Mouse (Mus musculus) limb, embryonic 11.5 days (tissue): ENCODE data around the gene Fpgs. TPM values are rescaled to one million over a fixed set of nuclear protein-coding genes. Genes with fewer than 3 reads are reported as not detected.

ENCODE experiments used
- ATAC-seq: fragments of 200-750 bp; cut with Nextera tagmentation; 2 replicates; pipeline ENCODE4 v1.8.0; 2017; ENCODE audit warnings: low read depth; ENCODE audit not compliant: insufficient number of reproducible peaks, low FRiP score, low TSS enrichment
- DNase-seq: peaks from one replicate; pipeline ENCODE4 v3.0.0-alpha.2; 2015; ENCODE audit warnings: low spot score
- H3K27ac ChIP-seq: fragments of 300-500 bp; sonication (generic); replicated peaks from 2 replicates; pipeline ENCODE4 v1.5.1; 2014; ENCODE audit warnings: low read depth, mild to moderate bottlenecking, low read length
- H3K27me3 ChIP-seq: fragments of 300-500 bp; sonication (generic); 2 replicates; pipeline ENCODE4 v1.6.1; 2014; ENCODE audit warnings: mild to moderate bottlenecking, low read length, mixed read lengths; ENCODE audit not compliant: control insufficient read depth, insufficient read depth
- H3K36me3 ChIP-seq: fragments of 300-500 bp; sonication (generic); 2 replicates; pipeline ENCODE4 v1.6.1; 2014; ENCODE audit warnings: mild to moderate bottlenecking, low read length, moderate library complexity, mixed read lengths; ENCODE audit not compliant: control insufficient read depth, insufficient read depth
- H3K4me1 ChIP-seq: fragments of 300-500 bp; sonication (generic); 2 replicates; pipeline ENCODE4 v1.6.1; 2014; ENCODE audit warnings: low read length, mixed read lengths; ENCODE audit not compliant: control insufficient read depth, insufficient read depth
- H3K4me2 ChIP-seq: fragments of 300-500 bp; sonication (generic); 2 replicates; pipeline ENCODE4 v1.6.1; 2014; ENCODE audit warnings: low read depth, mild to moderate bottlenecking, moderate library complexity; ENCODE audit not compliant: severe bottlenecking
- H3K4me3 ChIP-seq: fragments of 300-500 bp; sonication (generic); 2 replicates; pipeline ENCODE4 v1.5.1; 2014; ENCODE audit warnings: low read depth, low read length
- H3K9ac ChIP-seq: fragments of 300-500 bp; sonication (generic); 2 replicates; pipeline ENCODE4 v1.6.1; 2014; ENCODE audit warnings: mild to moderate bottlenecking, low read length
- H3K9me3 ChIP-seq: fragments of 300-500 bp; sonication (generic); 2 replicates; pipeline ENCODE4 v1.6.1; 2016; ENCODE audit warnings: low read length; ENCODE audit not compliant: control insufficient read depth
- WGBS: fragments of 180-500 bp; shearing (Covaris S2); extraction: QIAGEN DNeasy Blood & Tissue Kit; methylation state at CpG from one replicate; pipeline ENCODE4 v1.1.7; 2014; 5-methylcytosine and 5-hydroxymethylcytosine counted together
- polyA plus RNA-seq: library from polyadenylated mRNA; unstranded; fragments of >200 nt; fragmentation: Nextera tagmentation; extraction: Ambion mirVana; gene quantifications from 2 replicates; pipeline ENCODE4 v1.2.1, GENCODE M21; 2014

Gene Fpgs
- polyA plus RNA-seq, 1 experiment from 2014 or later: 22.1 TPM

DNA sequence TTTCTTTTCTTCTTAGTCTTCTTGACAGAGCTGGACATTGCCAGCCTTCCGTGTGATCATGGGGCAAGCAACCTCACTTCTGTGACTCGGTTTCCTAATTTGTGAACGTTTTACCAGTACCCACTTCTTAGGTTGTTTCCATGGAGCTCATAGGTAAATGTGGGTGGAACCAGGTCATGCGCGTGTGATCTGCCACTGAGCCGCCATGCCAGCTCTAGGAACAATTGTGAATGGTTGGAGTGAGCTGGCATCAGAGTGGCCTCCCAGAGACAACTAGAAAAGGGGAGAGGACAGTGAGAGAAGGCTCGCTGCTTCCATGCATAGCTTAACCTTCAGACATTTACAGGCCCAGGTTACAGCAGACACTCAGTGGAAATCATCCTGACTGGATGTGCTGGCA is 35.8 kb downstream of the Fpgs start:
- no peaks in the 10 kb centered on the region for H3K36me3 ChIP-seq
- H3K4me1 ChIP-seq: no peaks in the 10 kb centered on the region
- H3K27me3 ChIP-seq: no peaks in the 10 kb centered on the region
- 88% methylated on average over 7 of the region's 7 CpGs for WGBS
- no peak overlapping the region for H3K4me3 ChIP-seq
- H3K9me3 ChIP-seq: no peaks in the 10 kb centered on the region
- no peak overlapping the region for H3K9ac ChIP-seq
- no peak overlapping the region for H3K27ac ChIP-seq
- H3K4me2 ChIP-seq: no peak overlapping the region
- ATAC-seq: no peak
- no peak for DNase-seq

DNA sequence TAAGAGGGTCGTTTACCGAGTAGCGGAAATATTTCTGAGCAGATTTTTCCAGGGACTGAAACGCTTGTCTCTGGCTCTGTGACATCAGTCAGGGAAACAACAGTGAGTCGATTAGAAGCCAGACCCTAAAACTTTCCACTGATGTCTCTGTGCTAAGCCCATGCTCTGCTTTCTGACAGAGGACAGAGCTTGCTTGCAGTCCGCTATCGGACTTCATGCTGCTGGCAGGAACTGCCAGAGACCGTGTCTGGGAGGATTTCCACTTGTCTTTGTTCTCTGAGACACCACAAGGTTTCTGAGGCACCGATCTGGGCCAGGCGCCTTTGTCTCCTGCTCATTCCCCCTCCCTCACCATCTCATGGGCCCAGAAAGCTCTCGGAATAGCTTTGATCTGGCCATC is 36.2 kb downstream of the Fpgs start:
- Histone ChIP-seq H3K9me3 (no peaks in the 10 kb centered on the region), H3K4me1 (no peaks in the 10 kb centered on the region), H3K27me3 (no peaks in the 10 kb centered on the region), H3K9ac (no peak overlapping the region), H3K4me3 (no peak overlapping the region), H3K4me2 (no peak overlapping the region), H3K36me3 (no peaks in the 10 kb centered on the region), H3K27ac (no peak overlapping the region)
- no peak for ATAC-seq
- no peak for DNase-seq
- WGBS: 60% methylated on average over 11 of the region's 11 CpGs

DNA sequence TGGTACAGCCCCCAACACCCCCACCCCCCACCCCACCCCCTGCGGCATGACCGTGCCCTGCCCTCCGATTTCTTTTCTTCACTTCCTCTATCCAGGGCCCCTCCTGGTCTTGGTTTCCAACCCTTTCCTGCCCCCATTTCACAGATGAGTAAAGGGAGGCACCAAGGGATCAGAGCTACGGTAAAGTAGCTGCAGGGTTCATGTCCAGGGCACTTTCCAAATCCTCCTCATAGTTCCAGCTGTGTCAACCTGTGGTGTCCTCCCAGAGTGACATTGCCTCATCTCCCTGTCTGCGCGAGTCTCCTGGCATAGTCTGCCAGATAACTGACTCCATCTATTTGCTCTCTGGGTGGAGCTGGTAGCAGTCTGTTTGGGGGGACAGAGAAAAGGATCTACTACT is 38.1 kb downstream of the Fpgs start:
- no peak overlapping the region for H3K27ac ChIP-seq
- no peaks in the 10 kb centered on the region; the same call in 1 of the 2 replicates for H3K36me3 ChIP-seq
- WGBS: 84% methylated on average over 6 of the region's 6 CpGs
- H3K4me3 ChIP-seq: no peak overlapping the region
- H3K4me2 ChIP-seq: no peak overlapping the region
- no peaks in the 10 kb centered on the region for H3K9me3 ChIP-seq
- no peak for DNase-seq
- no peaks in the 10 kb centered on the region for H3K27me3 ChIP-seq
- H3K4me1 ChIP-seq: peaks cover 3% of the 10 kb centered on the region; the same call in 1 of the 2 replicates
- ATAC-seq: no peak
- no peak overlapping the region for H3K9ac ChIP-seq

DNA sequence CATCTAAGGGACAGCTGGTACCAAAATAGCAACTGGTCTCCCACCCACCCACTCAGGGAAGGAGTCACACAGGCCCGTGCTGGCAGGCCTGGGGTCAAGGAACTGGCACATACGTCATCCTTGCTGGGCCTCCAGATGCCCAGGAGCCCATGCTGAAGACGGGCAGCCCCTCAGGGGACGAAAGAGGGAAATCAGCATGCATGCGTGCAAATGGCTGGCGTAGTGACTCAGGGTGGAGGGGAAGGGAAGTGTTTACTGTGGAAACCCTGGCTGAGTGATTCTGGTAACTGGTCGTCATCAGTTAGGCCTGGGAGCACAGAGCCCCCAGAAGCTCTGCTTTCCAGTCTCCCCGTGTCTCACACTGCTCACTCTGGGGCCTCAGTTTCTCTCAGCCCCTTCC is 38.6 kb downstream of the Fpgs start:
- H3K27ac ChIP-seq: no peak overlapping the region
- 76% methylated on average over 8 of the region's 8 CpGs for WGBS

DNA sequence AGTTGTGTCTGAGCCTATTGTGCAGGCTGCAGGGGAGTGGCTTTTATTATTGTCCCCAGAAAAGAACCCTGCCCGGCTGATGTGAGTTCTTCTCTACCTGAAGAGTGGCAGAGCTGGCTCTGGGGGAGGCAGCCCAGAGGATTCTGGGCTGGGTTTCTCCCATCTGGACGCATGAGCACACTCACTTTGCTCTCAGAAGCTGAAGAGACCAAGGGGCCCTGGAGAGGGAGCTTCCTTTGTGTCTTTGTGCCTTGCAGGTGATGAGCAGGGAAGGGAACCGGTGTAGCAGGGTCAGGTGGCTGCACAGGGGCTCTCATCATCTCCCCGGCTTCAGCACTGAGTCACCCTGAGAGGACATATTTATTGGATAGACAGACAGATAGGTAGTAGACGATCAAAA is 41.7 kb downstream of the Fpgs start:
- peaks cover 3% of the 10 kb centered on the region; the same call in 1 of the 2 replicates for H3K4me1 ChIP-seq
- DNase-seq (no peak), ATAC-seq (no peak)
- H3K27ac ChIP-seq: no peak overlapping the region
- H3K27me3 ChIP-seq: no peaks in the 10 kb centered on the region
- H3K4me3 ChIP-seq: no peak overlapping the region
- H3K9me3 ChIP-seq: no peaks in the 10 kb centered on the region
- H3K9ac ChIP-seq: no peak overlapping the region
- H3K36me3 ChIP-seq: no peaks in the 10 kb centered on the region; the same call in 1 of the 2 replicates
- no peak overlapping the region for H3K4me2 ChIP-seq
- WGBS: 64% methylated on average over 5 of the region's 5 CpGs

More for the DNA sequence above, 38.6 kb downstream of the Fpgs start:
- no peak overlapping the region for H3K4me3 ChIP-seq
- H3K9me3 ChIP-seq: no peaks in the 10 kb centered on the region
- no peaks in the 10 kb centered on the region; the same call in 1 of the 2 replicates for H3K36me3 ChIP-seq
- H3K4me1 ChIP-seq: peaks cover 3% of the 10 kb centered on the region; the same call in 1 of the 2 replicates
- no peak overlapping the region for H3K9ac ChIP-seq
- ATAC-seq: no peak
- no peak for DNase-seq
- H3K4me2 ChIP-seq: no peak overlapping the region
- no peaks in the 10 kb centered on the region for H3K27me3 ChIP-seq

DNA sequence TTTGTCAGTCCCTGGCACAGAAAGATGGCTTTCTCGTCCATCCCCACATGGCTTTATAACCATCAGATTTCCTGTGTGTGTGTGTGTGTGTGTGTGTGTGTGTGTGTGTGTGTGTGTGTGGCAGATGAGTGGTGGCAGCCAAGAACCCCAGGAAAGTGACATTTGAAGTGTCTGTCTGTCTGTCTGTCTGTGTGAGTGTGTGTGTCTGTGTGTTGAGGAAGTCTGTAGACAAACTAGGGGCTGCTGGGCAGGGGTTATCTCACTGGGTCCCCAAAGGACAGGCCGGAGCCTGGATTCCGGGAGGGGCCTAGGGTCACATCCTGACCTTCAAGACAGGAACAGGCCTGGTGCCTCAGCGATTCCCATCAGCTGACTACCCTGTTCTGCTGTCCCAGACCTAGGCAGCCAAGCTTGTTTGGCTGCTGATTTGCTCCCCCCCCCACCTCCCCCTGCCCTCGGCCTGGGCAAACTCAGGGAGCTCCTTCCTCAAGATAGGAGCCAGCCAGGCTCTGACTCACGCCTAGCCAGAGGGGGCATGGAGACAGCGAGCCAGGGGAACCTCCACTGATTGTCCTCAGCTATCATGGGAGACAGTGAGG is 42.3 kb downstream of the Fpgs start:
- no peak overlapping the region for H3K9ac ChIP-seq
- H3K4me1 ChIP-seq: peaks cover 3% of the 10 kb centered on the region; the same call in 1 of the 2 replicates
- 55% methylated on average over 7 of the region's 7 CpGs for WGBS
- no peaks in the 10 kb centered on the region; the same call in 1 of the 2 replicates for H3K36me3 ChIP-seq
- H3K4me3 ChIP-seq: no peak overlapping the region
- H3K9me3 ChIP-seq: no peaks in the 10 kb centered on the region
- no peak for ATAC-seq
- H3K27ac ChIP-seq: no peak overlapping the region
- no peak overlapping the region for H3K4me2 ChIP-seq
- DNase-seq: no peak
- H3K27me3 ChIP-seq: no peaks in the 10 kb centered on the region

DNA sequence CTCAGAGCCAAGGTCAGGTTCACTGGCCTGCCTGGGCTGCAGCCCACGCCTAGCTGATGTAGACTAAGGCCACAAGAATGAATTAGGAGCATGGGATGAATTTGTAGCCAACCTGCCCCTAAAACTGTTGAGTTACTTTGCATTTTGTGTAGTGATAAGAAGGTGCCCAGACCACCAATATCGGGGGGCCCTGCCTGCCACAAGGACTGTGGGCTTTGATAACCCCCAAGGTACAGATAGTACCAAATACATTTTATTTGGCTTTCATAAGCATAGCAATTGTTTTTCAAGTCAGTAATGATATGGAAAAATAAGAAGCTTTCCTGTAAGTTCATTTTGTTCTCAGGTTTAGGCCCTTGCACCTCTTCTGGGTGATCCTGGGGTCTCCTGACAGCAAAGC is 45.1 kb downstream of the Fpgs start:
- Histone ChIP-seq H3K9ac (no peak overlapping the region), H3K27ac (no peak overlapping the region), H3K27me3 (no peaks in the 10 kb centered on the region), H3K9me3 (no peaks in the 10 kb centered on the region), H3K4me3 (no peak overlapping the region), H3K4me1 (peaks cover 25% of the 10 kb centered on the region), H3K4me2 (no peak overlapping the region), H3K36me3 (no peaks in the 10 kb centered on the region; the same call in 1 of the 2 replicates)
- no peak for ATAC-seq
- DNase-seq: no peak
- WGBS: 93% methylated on average over 2 of the region's 2 CpGs

DNA sequence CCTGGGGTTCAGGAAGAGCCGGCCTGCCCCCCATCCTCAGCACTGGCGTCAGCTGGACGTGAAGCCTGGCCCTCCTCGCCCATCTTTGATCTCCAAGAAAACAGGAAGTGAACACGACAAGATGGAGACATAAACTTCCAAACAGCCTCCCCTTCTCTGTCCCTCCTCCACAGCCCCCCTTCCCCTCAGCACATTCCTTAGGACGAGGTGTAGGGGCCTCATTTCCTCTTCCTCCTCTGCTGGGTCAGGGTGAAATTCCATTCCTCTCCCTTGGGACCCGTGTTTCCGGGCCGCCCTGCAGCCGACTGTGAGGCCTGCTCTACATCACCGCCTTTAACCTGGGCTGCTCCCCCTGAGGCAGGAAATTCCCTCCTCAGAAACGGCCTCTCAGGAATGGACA is 48.1 kb downstream of the Fpgs start:
- 25% methylated on average over 12 of the region's 12 CpGs for WGBS
- Histone ChIP-seq H3K27ac (peak overlapping the region; percentile 72), H3K9me3 (no peaks in the 10 kb centered on the region), H3K4me3 (no peak overlapping the region), H3K9ac (no peak overlapping the region), H3K27me3 (no peaks in the 10 kb centered on the region), H3K4me1 (peaks cover 26% of the 10 kb centered on the region), H3K36me3 (no peaks in the 10 kb centered on the region), H3K4me2 (0 out of 2 replicates have a peak overlapping the region, but pooled peaks have one; percentile 3)
- ATAC-seq: peak; percentile 72; the same call in 1 of the 2 replicates
- peak; percentile 71 for DNase-seq

DNA sequence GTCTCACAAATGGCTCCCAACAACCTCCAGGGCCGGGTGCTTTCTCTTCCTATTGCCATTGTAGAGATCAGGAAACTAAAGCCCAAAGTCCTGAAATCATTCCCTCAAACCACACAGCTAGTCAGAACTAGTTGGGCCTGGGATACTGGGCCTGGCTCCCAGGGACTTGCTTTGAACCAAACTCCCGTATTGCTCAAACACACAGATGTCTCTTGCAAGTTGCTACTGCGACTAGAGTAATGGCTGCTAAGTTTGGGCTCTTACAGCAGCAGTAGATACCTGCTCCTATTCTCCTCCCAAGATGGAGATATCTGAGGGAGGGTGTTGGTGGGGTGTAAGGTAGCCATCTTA is 48.6 kb downstream of the Fpgs start:
- Histone ChIP-seq H3K4me1 (peaks cover 26% of the 10 kb centered on the region), H3K9me3 (no peaks in the 10 kb centered on the region), H3K27ac (peak overlapping the region; percentile 61; the same call in 1 of the 2 replicates), H3K4me3 (no peak overlapping the region), H3K4me2 (no peak overlapping the region), H3K36me3 (no peaks in the 10 kb centered on the region), H3K27me3 (no peaks in the 10 kb centered on the region), H3K9ac (no peak overlapping the region)
- no peak for DNase-seq
- 88% methylated on average over 3 of the region's 3 CpGs for WGBS
- no peak for ATAC-seq
